Mouse (Mus musculus): ENCODE results near the gene Lage3. TPM values are rescaled to one million over a fixed set of nuclear protein-coding genes. Genes with fewer than 3 reads are reported as not detected.

Gene Lage3
- total and polyA plus RNA-seq, 3 experiments: 52.7 to 88.1 TPM; not detected in 1

Other genes with a start within 250 kb of the Lage3 start
- not detected in 2 replicates for gene Opn1mw, start 226.2 kb downstream of the Lage3 start, total RNA-seq (2012; rRNA removed)
- gene Opn1mw, start 226.2 kb downstream of the Lage3 start, polyA plus RNA-seq (2012; ENCODE audit: insufficient read depth in 1 of 2, insufficient read length in 2 of 2, low read depth in 1 of 2, low replicate concordance in 2 of 2, missing spikeins in 1 of 2): not detected
- gene Mecp2, start 218.3 kb downstream of the Lage3 start, total RNA-seq (2012; rRNA removed): 12.5 and 16.2 TPM in 2 replicates
- gene Mecp2, start 218.3 kb downstream of the Lage3 start, polyA plus RNA-seq (2012; ENCODE audit: insufficient read depth in 1 of 2, insufficient read length in 2 of 2, low read depth in 1 of 2, low replicate concordance in 2 of 2, missing spikeins in 1 of 2): 10 to 100 TPM in 1 of 2 experiments, not detected in 1; 20.7 TPM
- not detected in 2 replicates for gene Tex28, start 185.8 kb downstream of the Lage3 start, total RNA-seq (2012; rRNA removed)
- not detected for gene Tex28, start 185.8 kb downstream of the Lage3 start, polyA plus RNA-seq (2012; ENCODE audit: insufficient read depth in 1 of 2, insufficient read length in 2 of 2, low read depth in 1 of 2, low replicate concordance in 2 of 2, missing spikeins in 1 of 2)
- gene Tktl1, start 176.4 kb downstream of the Lage3 start, total RNA-seq (2012; rRNA removed): not detected in 2 replicates
- under 1 TPM in 1 of 2 experiments, not detected in 1; 0.04 TPM for gene Tktl1, start 176.4 kb downstream of the Lage3 start, polyA plus RNA-seq (2012; ENCODE audit: insufficient read depth in 1 of 2, insufficient read length in 2 of 2, low read depth in 1 of 2, low replicate concordance in 2 of 2, missing spikeins in 1 of 2)
- gene Flna, start 103.8 kb downstream of the Lage3 start, total RNA-seq (2012; rRNA removed): 111 and 155 TPM in 2 replicates
- gene Flna, start 103.8 kb downstream of the Lage3 start, polyA plus RNA-seq (2012; ENCODE audit: insufficient read depth in 1 of 2, insufficient read length in 2 of 2, low read depth in 1 of 2, low replicate concordance in 2 of 2, missing spikeins in 1 of 2): 100 to 1,000 TPM; 147 to 233 TPM
- 52.2 and 55.5 TPM in 2 replicates for gene Emd, start 98.9 kb downstream of the Lage3 start, total RNA-seq (2012; rRNA removed)
- 100 to 1,000 TPM; 130 to 157 TPM for gene Emd, start 98.9 kb downstream of the Lage3 start, polyA plus RNA-seq (2012; ENCODE audit: insufficient read depth in 1 of 2, insufficient read length in 2 of 2, low read depth in 1 of 2, low replicate concordance in 2 of 2, missing spikeins in 1 of 2)
- gene Rpl10, start 82.8 kb downstream of the Lage3 start, total RNA-seq (2012; rRNA removed): 3,229 and 3,230 TPM in 2 replicates
- gene Rpl10, start 82.8 kb downstream of the Lage3 start, polyA plus RNA-seq (2012; ENCODE audit: insufficient read depth in 1 of 2, insufficient read length in 2 of 2, low read depth in 1 of 2, low replicate concordance in 2 of 2, missing spikeins in 1 of 2): 100 to 1,000 TPM in 1 of 2 experiments, not detected in 1; 232 TPM
- 26.1 and 28.0 TPM in 2 replicates for gene Taz, start 71.7 kb downstream of the Lage3 start, total RNA-seq (2012; rRNA removed)
- 10 to 100 TPM in 1 of 2 experiments, not detected in 1; 34.1 TPM for gene Taz, start 71.7 kb downstream of the Lage3 start, polyA plus RNA-seq (2012; ENCODE audit: insufficient read depth in 1 of 2, insufficient read length in 2 of 2, low read depth in 1 of 2, low replicate concordance in 2 of 2, missing spikeins in 1 of 2)
- 5.0 and 5.6 TPM in 2 replicates for gene Dnase1l1, start 71.3 kb downstream of the Lage3 start, total RNA-seq (2012; rRNA removed)
- 1 to 10 TPM in 1 of 2 experiments, not detected in 1; 9.5 TPM for gene Dnase1l1, start 71.3 kb downstream of the Lage3 start, polyA plus RNA-seq (2012; ENCODE audit: insufficient read depth in 1 of 2, insufficient read length in 2 of 2, low read depth in 1 of 2, low replicate concordance in 2 of 2, missing spikeins in 1 of 2)
- 31.7 and 41.6 TPM in 2 replicates for gene Atp6ap1, start 56.5 kb downstream of the Lage3 start, total RNA-seq (2012; rRNA removed)
- 100 to 1,000 TPM in 1 of 2 experiments, 10 to 100 TPM in 1; 75.5 to 355 TPM for gene Atp6ap1, start 56.5 kb downstream of the Lage3 start, polyA plus RNA-seq (2012; ENCODE audit: insufficient read depth in 1 of 2, insufficient read length in 2 of 2, low read depth in 1 of 2, low replicate concordance in 2 of 2, missing spikeins in 1 of 2)
- 5.2 and 6.4 TPM in 2 replicates for gene Gdi1, start 48.6 kb downstream of the Lage3 start, total RNA-seq (2012; rRNA removed)
- gene Gdi1, start 48.6 kb downstream of the Lage3 start, polyA plus RNA-seq (2012; ENCODE audit: insufficient read depth in 1 of 2, insufficient read length in 2 of 2, low read depth in 1 of 2, low replicate concordance in 2 of 2, missing spikeins in 1 of 2): 10 to 100 TPM in 1 of 2 experiments, not detected in 1; 24.5 TPM
- 43.6 and 46.3 TPM in 2 replicates for gene Fam50a, start 40.6 kb downstream of the Lage3 start, total RNA-seq (2012; rRNA removed)
- 100 to 1,000 TPM in 1 of 2 experiments, 10 to 100 TPM in 1; 64.8 to 107 TPM for gene Fam50a, start 40.6 kb downstream of the Lage3 start, polyA plus RNA-seq (2012; ENCODE audit: insufficient read depth in 1 of 2, insufficient read length in 2 of 2, low read depth in 1 of 2, low replicate concordance in 2 of 2, missing spikeins in 1 of 2)
- gene Plxna3, start 24.6 kb downstream of the Lage3 start, total RNA-seq (2012; rRNA removed): 7.3 and 8.3 TPM in 2 replicates
- 10 to 100 TPM in 1 of 2 experiments, not detected in 1; 13.7 TPM for gene Plxna3, start 24.6 kb downstream of the Lage3 start, polyA plus RNA-seq (2012; ENCODE audit: insufficient read depth in 1 of 2, insufficient read length in 2 of 2, low read depth in 1 of 2, low replicate concordance in 2 of 2, missing spikeins in 1 of 2)
- 23.4 and 24.0 TPM in 2 replicates for gene Ubl4a, start 19.6 kb upstream of the Lage3 start, total RNA-seq (2012; rRNA removed)
- 10 to 100 TPM in 1 of 2 experiments, not detected in 1; 82.4 TPM for gene Ubl4a, start 19.6 kb upstream of the Lage3 start, polyA plus RNA-seq (2012; ENCODE audit: insufficient read depth in 1 of 2, insufficient read length in 2 of 2, low read depth in 1 of 2, low replicate concordance in 2 of 2, missing spikeins in 1 of 2)
- 13.7 and 19.4 TPM in 2 replicates for gene Slc10a3, start 19.7 kb upstream of the Lage3 start, total RNA-seq (2012; rRNA removed)
- gene Slc10a3, start 19.7 kb upstream of the Lage3 start, polyA plus RNA-seq (2012; ENCODE audit: insufficient read depth in 1 of 2, insufficient read length in 2 of 2, low read depth in 1 of 2, low replicate concordance in 2 of 2, missing spikeins in 1 of 2): 10 to 100 TPM in 1 of 2 experiments, not detected in 1; 16.0 TPM
- gene Fam3a, start 39.7 kb upstream of the Lage3 start, total RNA-seq (2012; rRNA removed): 4.8 and 6.4 TPM in 2 replicates
- 10 to 100 TPM in 1 of 2 experiments, not detected in 1; 14.6 TPM for gene Fam3a, start 39.7 kb upstream of the Lage3 start, polyA plus RNA-seq (2012; ENCODE audit: insufficient read depth in 1 of 2, insufficient read length in 2 of 2, low read depth in 1 of 2, low replicate concordance in 2 of 2, missing spikeins in 1 of 2)
- 26.6 and 29.1 TPM in 2 replicates for gene Ikbkg, start 39.7 kb upstream of the Lage3 start, total RNA-seq (2012; rRNA removed)
- gene Ikbkg, start 39.7 kb upstream of the Lage3 start, polyA plus RNA-seq (2012; ENCODE audit: insufficient read depth in 1 of 2, insufficient read length in 2 of 2, low read depth in 1 of 2, low replicate concordance in 2 of 2, missing spikeins in 1 of 2): 10 to 100 TPM in 1 of 2 experiments, not detected in 1; 21.7 TPM
- 27.9 and 37.0 TPM in 2 replicates for gene G6pdx, start 75.6 kb upstream of the Lage3 start, total RNA-seq (2012; rRNA removed)
- gene G6pdx, start 75.6 kb upstream of the Lage3 start, polyA plus RNA-seq (2012; ENCODE audit: insufficient read depth in 1 of 2, insufficient read length in 2 of 2, low read depth in 1 of 2, low replicate concordance in 2 of 2, missing spikeins in 1 of 2): 10 to 100 TPM in 1 of 2 experiments, not detected in 1; 54.1 TPM
- not detected in 2 replicates for gene Gm6880, start 127.8 kb upstream of the Lage3 start, total RNA-seq (2012; rRNA removed)
- gene Gm6880, start 127.8 kb upstream of the Lage3 start, polyA plus RNA-seq (2012; ENCODE audit: insufficient read depth in 1 of 2, insufficient read length in 2 of 2, low read depth in 1 of 2, low replicate concordance in 2 of 2, missing spikeins in 1 of 2): not detected
- not detected in 2 replicates for gene Olfr1326-ps1, start 221.3 kb upstream of the Lage3 start, total RNA-seq (2012; rRNA removed)
- gene Olfr1326-ps1, start 221.3 kb upstream of the Lage3 start, polyA plus RNA-seq (2012; ENCODE audit: insufficient read depth in 1 of 2, insufficient read length in 2 of 2, low read depth in 1 of 2, low replicate concordance in 2 of 2, missing spikeins in 1 of 2): not detected
- gene Olfr1325, start 239.1 kb upstream of the Lage3 start, total RNA-seq (2012; rRNA removed): not detected in 2 replicates
- gene Olfr1325, start 239.1 kb upstream of the Lage3 start, polyA plus RNA-seq (2012; ENCODE audit: insufficient read depth in 1 of 2, insufficient read length in 2 of 2, low read depth in 1 of 2, low replicate concordance in 2 of 2, missing spikeins in 1 of 2): not detected